Mouse (Mus musculus) neural tube, postnatal 0 days (tissue): ENCODE measurements around the gene Crct1. TPM values are rescaled to one million over a fixed set of nuclear protein-coding genes. Genes with fewer than 3 reads are reported as not detected.

Experiments used
- polyA plus RNA-seq: library from polyadenylated mRNA; unstranded; fragments of >200 nt; fragmentation: Nextera tagmentation; extraction: Ambion mirVana; gene quantifications from 2 replicates; pipeline ENCODE4 v1.2.1, GENCODE M21; 2015

The Crct1 gene
- 0.79 and 0.97 TPM in 2 replicates for polyA plus RNA-seq

GRCm38 (mm10) chr3:93015460-93016104 is at the start of gene Crct1:
TSS of gene Crct1 (minus strand) at chr3:93015687.

GRCm38 (mm10) chr3:93018960-93019359 is 3.5 kb upstream of the Crct1 start, which contains the start of gene Lce1m:
TSS of gene Lce1m (minus strand) at chr3:93019060.

DNA sequence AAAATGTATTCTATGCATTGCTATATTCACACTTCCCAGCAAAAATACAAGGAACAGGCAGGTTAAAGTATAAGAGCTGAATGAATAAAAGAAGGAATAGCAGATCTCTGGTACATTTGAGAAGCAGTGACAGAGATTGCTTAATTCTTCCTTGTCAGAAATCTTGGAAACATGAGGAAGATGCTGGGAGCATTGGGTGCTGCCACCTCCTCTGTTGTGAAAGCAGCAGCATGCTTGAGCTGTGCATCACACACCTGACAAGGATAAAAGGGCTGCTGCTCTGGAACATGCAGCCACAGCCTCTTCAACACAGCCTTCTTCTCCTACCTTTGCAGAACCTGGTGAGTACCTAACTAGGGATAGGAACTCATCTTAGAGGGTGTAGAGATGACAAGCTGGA is 23.6 kb downstream of the Crct1 start, which contains the start of gene Lce3f:
Gene Lce3f, plus strand, starts transcription at position 301 of the 400 bp plus-strand sequence.

GRCm38 (mm10) chr3:92966761-92967160 is 48.7 kb downstream of the Crct1 start, which contains the start of gene Lce3e:
TSS of gene Lce3e (plus strand) at chr3:92967061.

Other genes with a start within 250 kb of the Crct1 start
- gene Lce1i, start 236.8 kb downstream of the Crct1 start, polyA plus RNA-seq: not detected in 2 replicates
- not detected in 2 replicates for gene Lce1j, start 225.2 kb downstream of the Crct1 start, polyA plus RNA-seq
- not detected in 2 replicates for gene Lce1k, start 207.8 kb downstream of the Crct1 start, polyA plus RNA-seq
- not detected in 2 replicates for gene Kprp, start 188.4 kb downstream of the Crct1 start, polyA plus RNA-seq
- gene Lce1l, start 164.4 kb downstream of the Crct1 start, polyA plus RNA-seq: not detected in 2 replicates
- gene 2310050C09Rik, start 145.5 kb downstream of the Crct1 start, polyA plus RNA-seq: not detected in 2 replicates
- gene Lce3a, start 89.5 kb downstream of the Crct1 start, polyA plus RNA-seq: not detected in 2 replicates
- gene Lce3b, start 82.7 kb downstream of the Crct1 start, polyA plus RNA-seq: not detected in 2 replicates
- gene Lce3c, start 71.2 kb downstream of the Crct1 start, polyA plus RNA-seq: not detected in 2 replicates
- gene Lce3d, start 58.3 kb downstream of the Crct1 start, polyA plus RNA-seq: not detected in 2 replicates
- gene Lce3e, start 48.6 kb downstream of the Crct1 start, polyA plus RNA-seq: not detected in 2 replicates
- gene Lce3f, start 23.5 kb downstream of the Crct1 start, polyA plus RNA-seq: not detected in 2 replicates
- gene Lce1m, start 3.4 kb upstream of the Crct1 start, polyA plus RNA-seq: not detected in 2 replicates
- gene Gm4858, start 53.1 kb upstream of the Crct1 start, polyA plus RNA-seq: not detected in 2 replicates
- gene Crnn, start 129.1 kb upstream of the Crct1 start, polyA plus RNA-seq: not detected in 2 replicates
- gene Flg2, start 181.6 kb upstream of the Crct1 start, polyA plus RNA-seq: not detected in 2 replicates